Mouse (Mus musculus): ENCODE data around the gene Rnf11. TPM values are rescaled to one million over a fixed set of nuclear protein-coding genes. Genes with fewer than 3 reads are reported as not detected.

The Rnf11 gene
- polyA plus RNA-seq (2016; fragmentation: Nextera tagmentation; extraction: Ambion mirVana) = 49.1 and 53.8 TPM in 2 replicates

GRCm38 (mm10) chr4:109484621-109485020, at the start of gene Rnf11:
Gene Rnf11 (minus strand): TSS chr4:109484728.
- 83% methylated on average over 3 of the region's 3 CpGs for WGBS
- H3K4me3 ChIP-seq (replicated peaks) = no peak within 1 kb of the TSS
- H3K27me3 ChIP-seq = no peaks in the 10 kb centered on the region
- no peak within 1 kb of the TSS for H3K9ac ChIP-seq
- no peaks in the 10 kb centered on the region for H3K4me1 ChIP-seq
- H3K27ac ChIP-seq = no peak within 1 kb of the TSS
- no peaks in the 10 kb centered on the region for H3K36me3 ChIP-seq (replicated peaks)
- H3K9me3 ChIP-seq = no peaks in the 10 kb centered on the region
- H3K4me2 ChIP-seq = no peak within 1 kb of the TSS
- ATAC-seq (ENCODE audit: low FRiP score) = no peak

- WGBS = 98% methylated on average over 2 of the region's 2 CpGs
- no peaks in the 10 kb centered on the region for H3K9me3 ChIP-seq
- H3K4me3 ChIP-seq (replicated peaks) = no peak within 1 kb of the TSS
- H3K9ac ChIP-seq = no peak within 1 kb of the TSS
- H3K4me1 ChIP-seq = peaks cover 5% of the 10 kb centered on the region; the same call in 1 of the 2 replicates
- H3K36me3 ChIP-seq (replicated peaks) = no peaks in the 10 kb centered on the region
- H3K27me3 ChIP-seq = no peaks in the 10 kb centered on the region
- peak within 1 kb of the TSS; percentile 21; the same call in 1 of the 2 replicates for H3K4me2 ChIP-seq
- H3K27ac ChIP-seq = no peak within 1 kb of the TSS
- ATAC-seq (ENCODE audit: low FRiP score) = no peak
Measured at GRCm38 (mm10) chr4:109531111-109531510, 46.6 kb upstream of the Rnf11 start, which contains the start of gene 4930522H14Rik. Gene 4930522H14Rik (minus strand): TSS chr4:109531297.

- H3K27me3 ChIP-seq = no peaks in the 10 kb centered on the region
- 20% methylated on average over 15 of the region's 15 CpGs for WGBS
- no peak overlapping the region for H3K9ac ChIP-seq
- H3K4me3 ChIP-seq (replicated peaks) = no peak overlapping the region
- no peak overlapping the region for H3K27ac ChIP-seq
- H3K4me1 ChIP-seq = peaks cover 5% of the 10 kb centered on the region; the same call in 1 of the 2 replicates
- H3K9me3 ChIP-seq = no peaks in the 10 kb centered on the region
- ATAC-seq (ENCODE audit: low FRiP score) = no peak
- H3K36me3 ChIP-seq (replicated peaks) = no peaks in the 10 kb centered on the region
- H3K4me2 ChIP-seq = peak overlapping the region; percentile 21; the same call in 1 of the 2 replicates
Measured at GRCm38 (mm10) chr4:109530245-109530816, 45.8 kb upstream of the Rnf11 start.

- Histone ChIP-seq H3K36me3 (replicated peaks) (no peaks in the 10 kb centered on the region), H3K4me1 (no peaks in the 10 kb centered on the region), H3K4me2 (no peak overlapping the region), H3K9ac (no peak overlapping the region), H3K27ac (no peak overlapping the region), H3K9me3 (no peaks in the 10 kb centered on the region), H3K27me3 (no peaks in the 10 kb centered on the region), H3K4me3 (replicated peaks) (no peak overlapping the region)
- WGBS = 2% methylated on average over 5 of the region's 5 CpGs
- peak; percentile 60; the same call in 1 of the 2 replicates for ATAC-seq (ENCODE audit: low FRiP score)
Measured at GRCm38 (mm10) chr4:109504885-109505284, 20.4 kb upstream of the Rnf11 start.

GRCm38 (mm10) chr4:109498476-109498875, 13.9 kb upstream of the Rnf11 start:
- no peak for ATAC-seq (ENCODE audit: low FRiP score)
- Histone ChIP-seq H3K9me3 (no peaks in the 10 kb centered on the region), H3K27me3 (no peaks in the 10 kb centered on the region), H3K4me1 (no peaks in the 10 kb centered on the region), H3K9ac (no peak overlapping the region), H3K4me2 (no peak overlapping the region), H3K36me3 (replicated peaks) (no peaks in the 10 kb centered on the region), H3K27ac (no peak overlapping the region), H3K4me3 (replicated peaks) (no peak overlapping the region)
- WGBS = 89% methylated on average over 11 of the region's 11 CpGs

GRCm38 (mm10) chr4:109493581-109493980, 9.1 kb upstream of the Rnf11 start:
- no peak for ATAC-seq (ENCODE audit: low FRiP score)
- no peak overlapping the region for H3K4me3 ChIP-seq (replicated peaks)
- H3K4me1 ChIP-seq = no peaks in the 10 kb centered on the region
- no peak overlapping the region for H3K27ac ChIP-seq
- H3K4me2 ChIP-seq = no peak overlapping the region
- no peaks in the 10 kb centered on the region for H3K27me3 ChIP-seq
- H3K9ac ChIP-seq = no peak overlapping the region
- no peaks in the 10 kb centered on the region for H3K36me3 ChIP-seq (replicated peaks)
- H3K9me3 ChIP-seq = no peaks in the 10 kb centered on the region

- Histone ChIP-seq H3K9me3 (no peaks in the 10 kb centered on the region), H3K27ac (no peak overlapping the region), H3K27me3 (no peaks in the 10 kb centered on the region), H3K4me3 (replicated peaks) (no peak overlapping the region), H3K36me3 (replicated peaks) (no peaks in the 10 kb centered on the region), H3K4me2 (no peak overlapping the region), H3K9ac (no peak overlapping the region), H3K4me1 (no peaks in the 10 kb centered on the region)
- no peak for ATAC-seq (ENCODE audit: low FRiP score)
- whole genome bisulfite sequencing = 82% methylated on average over 1 of the region's 1 CpGs
Measured at GRCm38 (mm10) chr4:109488812-109489211, 4.3 kb upstream of the Rnf11 start.

GRCm38 (mm10) chr4:109482701-109483100, 1.8 kb downstream of the Rnf11 start:
- Histone ChIP-seq H3K4me2 (no peak overlapping the region), H3K4me3 (replicated peaks) (no peak overlapping the region), H3K27me3 (no peaks in the 10 kb centered on the region), H3K36me3 (replicated peaks) (no peaks in the 10 kb centered on the region), H3K27ac (no peak overlapping the region), H3K9ac (no peak overlapping the region), H3K4me1 (no peaks in the 10 kb centered on the region), H3K9me3 (no peaks in the 10 kb centered on the region)
- 95% methylated on average over 1 of the region's 1 CpGs for WGBS
- no peak for ATAC-seq (ENCODE audit: low FRiP score)

- WGBS = 82% methylated on average over 2 of the region's 2 CpGs
- Histone ChIP-seq H3K9ac (no peak overlapping the region), H3K4me2 (no peak overlapping the region), H3K9me3 (no peaks in the 10 kb centered on the region), H3K27ac (no peak overlapping the region), H3K4me1 (no peaks in the 10 kb centered on the region), H3K27me3 (no peaks in the 10 kb centered on the region), H3K36me3 (replicated peaks) (no peaks in the 10 kb centered on the region), H3K4me3 (replicated peaks) (no peak overlapping the region)
- no peak for ATAC-seq (ENCODE audit: low FRiP score)
Measured at GRCm38 (mm10) chr4:109481424-109481823, 3.1 kb downstream of the Rnf11 start.

GRCm38 (mm10) chr4:109477454-109477853, 7.1 kb downstream of the Rnf11 start:
- Histone ChIP-seq H3K9me3 (no peaks in the 10 kb centered on the region), H3K4me2 (no peak overlapping the region), H3K4me3 (replicated peaks) (no peak overlapping the region), H3K27me3 (no peaks in the 10 kb centered on the region), H3K27ac (no peak overlapping the region), H3K9ac (no peak overlapping the region), H3K36me3 (replicated peaks) (peaks cover 5% of the 10 kb centered on the region; the same call in 1 of the 2 replicates), H3K4me1 (peaks cover 10% of the 10 kb centered on the region)
- ATAC-seq (ENCODE audit: low FRiP score) = no peak
- WGBS = 96% methylated on average over 3 of the region's 3 CpGs

GRCm38 (mm10) chr4:109476554-109477014, 7.9 kb downstream of the Rnf11 start:
- Histone ChIP-seq H3K4me3 (replicated peaks) (peak overlapping the region; percentile 93), H3K36me3 (replicated peaks) (peaks cover 11% of the 10 kb centered on the region; the same call in 1 of the 2 replicates), H3K9ac (peak overlapping the region; percentile 95), H3K4me2 (peak overlapping the region; percentile 76), H3K27me3 (no peaks in the 10 kb centered on the region), H3K4me1 (peaks cover 10% of the 10 kb centered on the region), H3K27ac (peak overlapping the region; percentile 95), H3K9me3 (no peaks in the 10 kb centered on the region)
- WGBS = under 1% methylated on average over 29 of the region's 39 CpGs
- ATAC-seq (ENCODE audit: low FRiP score) = peak; percentile 99

GRCm38 (mm10) chr4:109475577-109476553, 8.7 kb downstream of the Rnf11 start:
- H3K4me2 ChIP-seq = peak overlapping the region; percentile 76
- peaks cover 10% of the 10 kb centered on the region for H3K4me1 ChIP-seq
- H3K4me3 ChIP-seq (replicated peaks) = peak overlapping the region; percentile 93
- under 1% methylated on average over 63 of the region's 68 CpGs for WGBS
- ATAC-seq (ENCODE audit: low FRiP score) = peak; percentile 82
- peak overlapping the region; percentile 95 for H3K9ac ChIP-seq
- H3K27me3 ChIP-seq = no peaks in the 10 kb centered on the region
- H3K9me3 ChIP-seq = no peaks in the 10 kb centered on the region
- peaks cover 11% of the 10 kb centered on the region; the same call in 1 of the 2 replicates for H3K36me3 ChIP-seq (replicated peaks)
- peak overlapping the region; percentile 95 for H3K27ac ChIP-seq
